Mouse (Mus musculus) heart, adult 2 months (tissue): Measurements from ENCODE around the gene Apoc1.

Experiments
- CTCF ChIP-seq: fragments of 200-600 bp; IDR thresholded peaks from 2 replicates; pipeline ENCODE4 v1.8.1; 2022; ENCODE audit warnings: antibody characterized with exemption, mild to moderate bottlenecking, moderate library complexity
- EP300 ChIP-seq: fragments of 200-500 bp; IDR thresholded peaks from 2 replicates; pipeline ENCODE4 v1.6.1; 2011; ENCODE audit warnings: low read depth, low read length, control low read depth; ENCODE audit not compliant: insufficient read depth
- POLR2A ChIP-seq: fragments of 200-500 bp; IDR thresholded peaks from 2 replicates; pipeline ENCODE4 v1.6.1; 2011; ENCODE audit warnings: mild to moderate bottlenecking, low read depth, low read length, control low read depth; ENCODE audit not compliant: insufficient read depth

DNA sequence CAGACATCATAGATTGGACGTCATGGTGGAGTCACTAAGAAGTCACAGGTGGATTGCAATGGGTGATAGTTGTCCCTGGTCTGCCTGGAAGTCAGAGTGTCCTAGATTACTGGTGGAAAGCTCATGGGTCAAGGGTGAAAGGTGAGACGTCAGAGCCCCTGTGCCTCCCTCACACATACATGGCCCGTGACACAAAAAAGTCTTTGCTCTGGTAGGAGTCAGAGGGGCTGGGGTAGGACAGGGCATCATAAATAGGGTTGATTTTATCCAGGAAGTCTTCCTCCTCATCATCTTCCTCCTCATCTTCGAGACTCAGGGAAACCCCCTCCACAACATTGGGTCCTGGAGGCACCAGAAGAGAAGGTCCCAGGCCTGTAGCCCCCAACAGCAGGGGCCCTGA, 24.9 kb upstream of the Apoc1 start:
- TF ChIP-seq POLR2A (no peak), CTCF (no peak), EP300 (no peak)
